Mouse (Mus musculus) thymus, postnatal 0 days (tissue): Measurements from ENCODE around the gene Abcd3. TPM values are rescaled to one million over a fixed set of nuclear protein-coding genes. Genes with fewer than 3 reads are reported as not detected.

Experiments
- DNase-seq: peaks from one replicate; pipeline ENCODE4 v3.0.0-alpha.2; 2015; ENCODE audit warnings: low spot score
- polyA plus RNA-seq: library from polyadenylated mRNA; unstranded; fragments of >200 nt; fragmentation: Nextera tagmentation; extraction: Ambion mirVana; gene quantifications from 2 replicates; pipeline ENCODE4 v1.2.1, GENCODE M21; 2015

Gene Abcd3
- polyA plus RNA-seq, 1 experiment from 2014 or later = 29.7 TPM

- DNase-seq = no peak
These were observed 75.5 kb downstream of the Abcd3 start for GRCm38 (mm10) chr3:121739489-121740213.

- no peak for DNase-seq
These were observed 76.3 kb downstream of the Abcd3 start for GRCm38 (mm10) chr3:121738742-121739342.

- no peak for DNase-seq
These were observed 77.2 kb downstream of the Abcd3 start for GRCm38 (mm10) chr3:121737901-121738300.

- peak; percentile 47 for DNase-seq
These were observed 77.6 kb downstream of the Abcd3 start for GRCm38 (mm10) chr3:121737453-121737852.

GRCm38 (mm10) chr3:121736025-121736744, 78.9 kb downstream of the Abcd3 start:
- DNase-seq = peak; percentile 68

GRCm38 (mm10) chr3:121735542-121735941, 79.6 kb downstream of the Abcd3 start:
- DNase-seq = no peak

GRCm38 (mm10) chr3:121729678-121730077, 85.4 kb downstream of the Abcd3 start:
- no peak for DNase-seq

GRCm38 (mm10) chr3:121725651-121726050, 89.5 kb downstream of the Abcd3 start:
- DNase-seq = no peak

- no peak for DNase-seq
These were observed 90.5 kb downstream of the Abcd3 start for GRCm38 (mm10) chr3:121724553-121724952.

GRCm38 (mm10) chr3:121723968-121724524, 91.1 kb downstream of the Abcd3 start:
- no peak for DNase-seq

GRCm38 (mm10) chr3:121722971-121723844, 91.9 kb downstream of the Abcd3 start, which contains the start of gene F3:
Gene F3 (plus strand): TSS chr3:121723537.
- peak; percentile 37 for DNase-seq

GRCm38 (mm10) chr3:121721691-121722070, 93.4 kb downstream of the Abcd3 start:
- no peak for DNase-seq

- no peak for DNase-seq
These were observed 94.1 kb downstream of the Abcd3 start for GRCm38 (mm10) chr3:121720801-121721690.

- no peak for DNase-seq
These were observed 95.4 kb downstream of the Abcd3 start for GRCm38 (mm10) chr3:121719701-121720100.

GRCm38 (mm10) chr3:121718679-121719078, 96.4 kb downstream of the Abcd3 start:
- DNase-seq = no peak

GRCm38 (mm10) chr3:121716480-121716879, 98.6 kb downstream of the Abcd3 start:
- no peak for DNase-seq

- no peak for DNase-seq
These were observed 99.2 kb downstream of the Abcd3 start for GRCm38 (mm10) chr3:121715741-121716459.

- no peak for DNase-seq
These were observed 99.8 kb downstream of the Abcd3 start for GRCm38 (mm10) chr3:121715336-121715735.

- no peak for DNase-seq
These were observed 100.6 kb downstream of the Abcd3 start for GRCm38 (mm10) chr3:121714461-121714860.
